Mouse (Mus musculus): ENCODE measurements around the gene Cyp24a1. TPM values are rescaled to one million over a fixed set of nuclear protein-coding genes. Genes with fewer than 3 reads are reported as not detected.

The Cyp24a1 gene
- not detected for polyA plus RNA-seq (2014; fragmentation: Illumina TruSeq; extraction: RNeasy Lipid Tissue Mini Kit (QIAGEN cat#74804); ENCODE audit: low replicate concordance)

GRCm38 (mm10) chr2:170497091-170497566 lies at the start of gene Cyp24a1:
TSS of gene Cyp24a1 (minus strand) at chr2:170497145.

GRCm38 (mm10) chr2:170496154-170496930 lies 603 bp downstream of the Cyp24a1 start, which contains the start of gene Pfdn4:
TSS of gene Pfdn4 (plus strand) at chr2:170496428.

Other genes with a start within 250 kb of the Cyp24a1 start
- 17.0 TPM for gene Bcas1, start 69.3 kb downstream of the Cyp24a1 start, polyA plus RNA-seq (2014; fragmentation: Illumina TruSeq; extraction: RNeasy Lipid Tissue Mini Kit (QIAGEN cat#74804); ENCODE audit: low replicate concordance)
- gene Pfdn4, start 717 bp downstream of the Cyp24a1 start, polyA plus RNA-seq (2014; fragmentation: Illumina TruSeq; extraction: RNeasy Lipid Tissue Mini Kit (QIAGEN cat#74804); ENCODE audit: low replicate concordance): 34.1 TPM
- not detected for gene 4930470P17Rik, start 104.9 kb upstream of the Cyp24a1 start, polyA plus RNA-seq (2014; fragmentation: Illumina TruSeq; extraction: RNeasy Lipid Tissue Mini Kit (QIAGEN cat#74804); ENCODE audit: low replicate concordance)
- gene Dok5, start 234.7 kb upstream of the Cyp24a1 start, polyA plus RNA-seq (2014; fragmentation: Illumina TruSeq; extraction: RNeasy Lipid Tissue Mini Kit (QIAGEN cat#74804); ENCODE audit: low replicate concordance): not detected

Measured in small intestine, adult 10 weeks (tissue).